19 mouse cellular contexts compared by ENCODE assay signal in the genomic region with DNA sequence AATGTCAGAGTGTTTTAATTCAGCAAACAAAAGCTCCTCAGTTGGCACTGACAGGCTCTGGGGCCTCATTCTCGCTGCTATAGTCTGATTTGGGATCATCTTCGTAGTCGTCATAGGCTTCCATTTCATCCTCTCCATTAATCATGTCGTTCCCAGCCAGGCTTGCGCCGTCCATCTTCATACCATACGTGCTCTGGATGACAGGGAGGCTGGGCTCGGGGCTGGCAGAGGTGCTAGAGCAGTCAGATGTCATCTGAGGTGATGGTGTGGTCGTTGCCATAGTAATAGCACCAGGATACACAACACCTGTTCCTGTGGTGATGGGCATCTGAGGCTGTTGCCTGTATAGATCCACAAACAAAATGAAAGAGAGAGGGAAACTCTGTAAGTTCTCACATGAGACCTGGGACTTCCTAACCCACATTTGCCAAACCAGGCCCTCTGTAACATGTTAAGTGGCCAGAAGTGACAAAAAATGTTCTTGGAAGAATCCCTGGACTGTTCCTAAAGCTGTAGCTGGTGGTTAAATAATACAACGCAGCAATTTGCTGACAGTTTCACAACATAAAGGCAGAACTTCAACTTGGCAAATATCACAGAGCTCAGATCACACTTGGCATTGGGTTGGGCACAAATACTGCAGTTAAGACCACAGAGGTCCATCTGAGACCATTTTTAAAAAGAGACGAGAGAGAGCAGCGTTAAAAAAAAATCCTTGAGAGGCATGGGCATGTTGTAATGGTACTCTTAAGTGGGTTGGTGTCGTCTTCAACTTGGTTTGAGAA.
DNase-seq lines count a peak whose midpoint lies in the region; ATAC-seq lines count a peak whose summit lies in the region.
"Had no signal": no experiment of that assay in that cellular context is flagged by ENCODE, and none has a peak within 500 bp of the region (broad histone marks: within the 10 kb centered on the region; RNA-seq: fewer than 3 reads in every experiment).

No protein-coding gene starts in this region.

- H3K4me3 ChIP-seq in hindbrain, embryonic 14.5 days (replicated peaks; ENCODE audit: low read length): no peak overlapping the region
- H3K4me3 ChIP-seq in hindbrain, embryonic 11.5 days (ENCODE audit: low read depth, low read length): no peak overlapping the region
- H3K4me3 ChIP-seq: embryonic facial prominence, embryonic 12.5 days; erythroblast, embryonic 14.5 days; midbrain, embryonic 13.5 days; myocyte had no signal

- no peaks in the 10 kb centered on the region for H3K27me3 ChIP-seq in hindbrain, embryonic 14.5 days (ENCODE audit: control insufficient read depth, insufficient read depth, low read length)
- H3K27me3 ChIP-seq in hindbrain, embryonic 11.5 days (ENCODE audit: control insufficient read depth, insufficient read depth, low read length): no peaks in the 10 kb centered on the region
- H3K27me3 ChIP-seq: midbrain, embryonic 13.5 days; Patski had no signal

- WGBS in hindbrain, embryonic 14.5 days: 50% methylated on average over 13 of the region's 13 CpGs
- WGBS in hindbrain, embryonic 11.5 days: 56% methylated on average over 13 of the region's 13 CpGs

- H3K9me3 ChIP-seq in hindbrain, embryonic 14.5 days (ENCODE audit: control insufficient read depth, low read length): no peaks in the 10 kb centered on the region
- H3K9me3 ChIP-seq in hindbrain, embryonic 11.5 days (ENCODE audit: control insufficient read depth, low read length): no peaks in the 10 kb centered on the region
- H3K9me3 ChIP-seq: embryonic facial prominence, embryonic 12.5 days; midbrain, embryonic 13.5 days had no signal

- no peaks in the 10 kb centered on the region for H3K36me3 ChIP-seq in hindbrain, embryonic 14.5 days (replicated peaks; ENCODE audit: control insufficient read depth, insufficient read depth)
- no peaks in the 10 kb centered on the region for H3K36me3 ChIP-seq in hindbrain, embryonic 11.5 days (ENCODE audit: control insufficient read depth, insufficient read depth, low read length)
- H3K36me3 ChIP-seq: embryonic facial prominence, embryonic 12.5 days; midbrain, embryonic 13.5 days had no signal

- no peak overlapping the region for H3K4me2 ChIP-seq in hindbrain, embryonic 14.5 days (replicated peaks)
- H3K4me2 ChIP-seq in hindbrain, embryonic 11.5 days (replicated peaks; ENCODE audit: low read depth, low read length): no peak overlapping the region
- H3K4me2 ChIP-seq: embryonic facial prominence, embryonic 12.5 days; midbrain, embryonic 13.5 days had no signal

- intact Hi-C loops in left cerebral cortex, postnatal 4 days (cut with DNase I): no loop called here

- ATAC-seq in hindbrain, embryonic 14.5 days (ENCODE audit: low FRiP score): no peak
- no peak for ATAC-seq in hindbrain, embryonic 11.5 days (ENCODE audit: low FRiP score)
- no peak for ATAC-seq in megakaryocyte-erythroid progenitor cell, adult 5-6 weeks (replicated peaks; ENCODE audit: low FRiP score, low TSS enrichment, poor library complexity, severe bottlenecking)
- ATAC-seq: forebrain, embryonic 14.5 days; inflammation-experienced regulatory T-cells, adult 6 months; lung, postnatal 0 days; midbrain, embryonic 13.5 days; Patski had no signal

- DNase-seq in cerebellum, postnatal 10 days: peak; percentile 45
- DNase-seq in cerebellum, adult 11 months: no peak
- peak; percentile 29 for DNase-seq in hindbrain, embryonic 14.5 days (ENCODE audit: low spot score)
- DNase-seq in hindbrain, embryonic 11.5 days (ENCODE audit: low spot score): no peak
- peak; percentile 12 for DNase-seq in left cerebral cortex, postnatal 4 days
- no peak for DNase-seq in left cerebral cortex, adult 9 months (ENCODE audit: low spot score in 2 of 2)
- peak; percentile 44 for DNase-seq in mesoderm, embryonic 11.5 days (ENCODE audit: low read depth, low spot score)
- DNase-seq: adrenal gland, adult 8-10 months; cerebellum, adult 9-11 months; kidney, adult 8-10 months had no signal

- no peaks in the 10 kb centered on the region for H3K4me1 ChIP-seq in hindbrain, embryonic 14.5 days (replicated peaks; ENCODE audit: control insufficient read depth, insufficient read depth, low read length)
- no peaks in the 10 kb centered on the region for H3K4me1 ChIP-seq in hindbrain, embryonic 11.5 days (replicated peaks; ENCODE audit: control insufficient read depth, insufficient read depth, low read length)
- H3K4me1 ChIP-seq: embryonic facial prominence, embryonic 12.5 days; midbrain, embryonic 13.5 days had no signal

- no peak overlapping the region for H3K27ac ChIP-seq in hindbrain, embryonic 14.5 days
- H3K27ac ChIP-seq in hindbrain, embryonic 11.5 days (ENCODE audit: low read depth, low read length): no peak overlapping the region
- H3K27ac ChIP-seq: embryonic facial prominence, embryonic 12.5 days; midbrain, embryonic 13.5 days had no signal

- no peak overlapping the region for H3K9ac ChIP-seq in hindbrain, embryonic 14.5 days
- H3K9ac ChIP-seq in hindbrain, embryonic 11.5 days (ENCODE audit: low read depth, low read length): no peak overlapping the region
- H3K9ac ChIP-seq: embryonic facial prominence, embryonic 12.5 days; midbrain, embryonic 13.5 days had no signal

Comparison
In these comparisons a context has a peak if more than half of its experiments do, and no peak if none do; other contexts are left out.
1. DNase-seq: peak in cerebellum, postnatal 10 days (2 of 2), hindbrain, embryonic 14.5 days (single experiment), left cerebral cortex, postnatal 4 days (single experiment) and mesoderm, embryonic 11.5 days (single experiment); none in cerebellum, adult 11 months (single experiment), hindbrain, embryonic 11.5 days (single experiment) and left cerebral cortex, adult 9 months (0 of 2).